In genomic region chr3:88630849-88631341, GRCm38 (mm10) we compare ENCODE assay signal across 8 mouse cellular contexts. TPM values are rescaled to one million over a fixed set of nuclear protein-coding genes. Genes with fewer than 3 reads are reported as not detected.
DNase-seq lines count a peak whose midpoint lies in the region; ATAC-seq and TF ChIP-seq lines count a peak whose summit lies in the region.

No protein-coding gene starts in this region.

- no peak for TF ChIP-seq CTCF in kidney, adult 2 months (conservative IDR thresholded peaks at IDR 0.05; ENCODE audit: insufficient read depth, insufficient read length, low read depth, low read length)

- H3K4me1 ChIP-seq in kidney, adult 2 months (ENCODE audit: control insufficient read depth, insufficient read depth, low read length): peaks cover 35% of the 10 kb centered on the region
- H3K4me1 ChIP-seq in kidney, embryonic 14.5 days (ENCODE audit: control insufficient read depth, insufficient read depth, low read length): peaks cover 15% of the 10 kb centered on the region; the same call in 1 of the 2 replicates
- no peaks in the 10 kb centered on the region for H3K4me1 ChIP-seq in embryonic facial prominence, embryonic 12.5 days

- H3K4me3 ChIP-seq in kidney, adult 2 months (ENCODE audit: insufficient read depth, low read depth, low read length): no peak overlapping the region
- no peak overlapping the region for H3K4me3 ChIP-seq in kidney, embryonic 14.5 days (ENCODE audit: low read length)
- H3K4me3 ChIP-seq in embryonic facial prominence, embryonic 12.5 days: no peak overlapping the region
- no peak overlapping the region for H3K4me3 ChIP-seq in myocyte

- H3K9ac ChIP-seq in kidney, embryonic 14.5 days (ENCODE audit: low read depth, low read length): no peak overlapping the region
- H3K9ac ChIP-seq in embryonic facial prominence, embryonic 12.5 days: no peak overlapping the region

- H3K4me2 ChIP-seq in kidney, embryonic 14.5 days (replicated peaks; ENCODE audit: low read depth, low read length): no peak overlapping the region
- H3K4me2 ChIP-seq in embryonic facial prominence, embryonic 12.5 days (replicated peaks): no peak overlapping the region
- H3K4me2 ChIP-seq in myocyte (ENCODE audit: low read depth): peak overlapping the region; percentile 62

- H3K9me3 ChIP-seq in kidney, embryonic 14.5 days (ENCODE audit: control insufficient read depth, low read length): no peaks in the 10 kb centered on the region
- H3K9me3 ChIP-seq in embryonic facial prominence, embryonic 12.5 days: no peaks in the 10 kb centered on the region

- peaks cover 80% of the 10 kb centered on the region for H3K79me2 ChIP-seq in myocyte (ENCODE audit: control insufficient read depth, insufficient read depth)

- ATAC-seq in kidney, embryonic 14.5 days (ENCODE audit: low FRiP score, low TSS enrichment): no peak
- no peak for ATAC-seq in embryonic facial prominence, embryonic 12.5 days (ENCODE audit: insufficient number of reproducible peaks, insufficient read depth, low FRiP score, low TSS enrichment)
- ATAC-seq in activated CD4-positive, CD25-positive, alpha-beta regulatory T cell, adult 4 months: no peak

- WGBS in kidney, adult 2 months: 55% methylated on average over 6 of the region's 6 CpGs
- 73% methylated on average over 6 of the region's 6 CpGs for WGBS in kidney, embryonic 14.5 days
- WGBS in embryonic facial prominence, embryonic 12.5 days: 73% methylated on average over 6 of the region's 6 CpGs

- H3K27ac ChIP-seq in kidney, adult 2 months (ENCODE audit: insufficient read depth, low read depth, low read length): peak overlapping the region; percentile 60
- H3K27ac ChIP-seq in kidney, embryonic 14.5 days (ENCODE audit: low read depth, low read length): no peak overlapping the region
- peak overlapping the region; percentile 43; the same call in 1 of the 2 replicates for H3K27ac ChIP-seq in embryonic facial prominence, embryonic 12.5 days

- H3K27me3 ChIP-seq in kidney, adult 2 months (replicated peaks; ENCODE audit: control insufficient read depth, insufficient read depth, low read length): no peaks in the 10 kb centered on the region
- no peaks in the 10 kb centered on the region for H3K27me3 ChIP-seq in kidney, embryonic 14.5 days (ENCODE audit: control insufficient read depth, insufficient read depth, low read length)
- no peaks in the 10 kb centered on the region for H3K27me3 ChIP-seq in embryonic facial prominence, embryonic 12.5 days
- no peaks in the 10 kb centered on the region for H3K27me3 ChIP-seq in myocyte (ENCODE audit: control insufficient read depth, insufficient read depth, insufficient read length)

- H3K36me3 ChIP-seq in kidney, adult 2 months (ENCODE audit: control insufficient read depth, insufficient read depth, low read length): peaks cover 8% of the 10 kb centered on the region
- H3K36me3 ChIP-seq in kidney, embryonic 14.5 days (ENCODE audit: control insufficient read depth, insufficient read depth, low read length): peaks cover 72% of the 10 kb centered on the region
- H3K36me3 ChIP-seq in embryonic facial prominence, embryonic 12.5 days: peaks cover 77% of the 10 kb centered on the region
- H3K36me3 ChIP-seq in myocyte (ENCODE audit: control insufficient read depth, insufficient read depth): peaks cover 62% of the 10 kb centered on the region

- no peak for TF ChIP-seq POLR2A in kidney, adult 2 months (IDR thresholded peaks at IDR 0.05; ENCODE audit: low read depth, low read length)
- peak; percentile 57 for TF ChIP-seq POLR2A in myocyte (IDR thresholded peaks at IDR 0.05; ENCODE audit: insufficient read length, low read depth)

- no peak overlapping the region for H3ac ChIP-seq in myocyte (ENCODE audit: control insufficient read depth, insufficient read length)

- peak; percentile 64 for DNase-seq in kidney, adult 2 months
- peak; percentile 77 for DNase-seq in kidney, postnatal 10 days
- no peak for DNase-seq in gastrocnemius, adult 18-20 months (ENCODE audit: low spot score)
- DNase-seq in retina, embryonic 14.5 days (ENCODE audit: low spot score): no peak

TF ChIP-seq in myocyte, 11 proteins besides CTCF, POLR2A, EP300 and RAD21:
- TF ChIP-seq CEBPB (IDR thresholded peaks at IDR 0.05; ENCODE audit: insufficient read depth, poor library complexity, severe bottlenecking) (no peak), E2F4 (IDR thresholded peaks at IDR 0.05; ENCODE audit: insufficient read depth) (no peak), MYOD1 (IDR thresholded peaks at IDR 0.05; ENCODE audit: control insufficient read depth in 1 of 3, insufficient read length in 2 of 3, low read depth in 2 of 3) (peak in 1 of 3 experiments; percentile 68), MYOG (IDR thresholded peaks at IDR 0.05; ENCODE audit: control insufficient read depth in 1 of 3, insufficient read depth in 1 of 3, insufficient read length in 2 of 3, low read depth in 2 of 3) (peak in 1 of 3 experiments; percentile 63), USF1 (IDR thresholded peaks at IDR 0.05; ENCODE audit: low read depth) (no peak), POLR2AphosphoS2 (IDR thresholded peaks at IDR 0.05; ENCODE audit: insufficient read length, low read depth) (peak; percentile 49), REST (IDR thresholded peaks at IDR 0.05; ENCODE audit: insufficient read depth, insufficient read length) (no peak)
TF ChIP-seq in myocyte: peak in this region for 3.

RNA-seq across cellular contexts. Expression of gene Rxfp4, which starts 22.0 kb away (rescaled TPM):
- polyA plus RNA-seq in kidney, adult 2 months (2012; rRNA removed): 0.06 TPM in 1 of 2 replicates, not detected in the other
- polyA plus RNA-seq in kidney, embryonic 14.5 days (2014; fragmentation: Nextera tagmentation; extraction: Ambion mirVana): not detected in 2 replicates
- polyA plus RNA-seq in embryonic facial prominence, embryonic 12.5 days (2016; fragmentation: Nextera tagmentation; extraction: Ambion mirVana): not detected in 2 replicates
- not detected for polyA plus RNA-seq in myocyte (2012; fragmentation: generic; extraction: Trizol)
- not detected for polyA plus RNA-seq in activated CD4-positive, CD25-positive, alpha-beta regulatory T cell, adult 4 months (2017; shearing (Covaris generic))
- not detected for total RNA-seq in gastrocnemius, adult 18-20 months (2021)

RNA-seq across cellular contexts. Expression of gene Arhgef2, which starts 25.1 kb away (rescaled TPM):
- 74.5 and 80.7 TPM in 2 replicates for polyA plus RNA-seq in kidney, adult 2 months (2012; rRNA removed)
- polyA plus RNA-seq in kidney, embryonic 14.5 days (2014; fragmentation: Nextera tagmentation; extraction: Ambion mirVana): 110 and 127 TPM in 2 replicates
- polyA plus RNA-seq in embryonic facial prominence, embryonic 12.5 days (2016; fragmentation: Nextera tagmentation; extraction: Ambion mirVana): 117 and 123 TPM in 2 replicates
- polyA plus RNA-seq in myocyte (2012; fragmentation: generic; extraction: Trizol): 361 TPM
- 10 to 100 TPM; 45.7 to 54.0 TPM for polyA plus RNA-seq in activated CD4-positive, CD25-positive, alpha-beta regulatory T cell, adult 4 months (2017; shearing (Covaris generic))
- 10 to 100 TPM; 11.5 to 20.0 TPM for total RNA-seq in gastrocnemius, adult 18-20 months (2021)

RNA-seq across cellular contexts. Expression of gene Khdc4, which starts 54.7 kb away (rescaled TPM):
- 41.2 and 45.6 TPM in 2 replicates for polyA plus RNA-seq in kidney, adult 2 months (2012; rRNA removed)
- 58.1 and 103 TPM in 2 replicates for polyA plus RNA-seq in kidney, embryonic 14.5 days (2014; fragmentation: Nextera tagmentation; extraction: Ambion mirVana)
- 116 and 117 TPM in 2 replicates for polyA plus RNA-seq in embryonic facial prominence, embryonic 12.5 days (2016; fragmentation: Nextera tagmentation; extraction: Ambion mirVana)
- polyA plus RNA-seq in myocyte (2012; fragmentation: generic; extraction: Trizol): 17.2 TPM
- polyA plus RNA-seq in activated CD4-positive, CD25-positive, alpha-beta regulatory T cell, adult 4 months (2017; shearing (Covaris generic)): 10 to 100 TPM; 43.2 to 46.4 TPM
- 10 to 100 TPM; 18.7 to 23.4 TPM for total RNA-seq in gastrocnemius, adult 18-20 months (2021)

RNA-seq across cellular contexts. Expression of gene Ssr2, which starts 55.2 kb away (rescaled TPM):
- polyA plus RNA-seq in kidney, adult 2 months (2012; rRNA removed): 180 and 193 TPM in 2 replicates
- polyA plus RNA-seq in kidney, embryonic 14.5 days (2014; fragmentation: Nextera tagmentation; extraction: Ambion mirVana): 260 and 303 TPM in 2 replicates
- polyA plus RNA-seq in embryonic facial prominence, embryonic 12.5 days (2016; fragmentation: Nextera tagmentation; extraction: Ambion mirVana): 184 and 185 TPM in 2 replicates
- polyA plus RNA-seq in myocyte (2012; fragmentation: generic; extraction: Trizol): 294 TPM
- polyA plus RNA-seq in activated CD4-positive, CD25-positive, alpha-beta regulatory T cell, adult 4 months (2017; shearing (Covaris generic)): 100 to 1,000 TPM; 163 to 193 TPM
- total RNA-seq in gastrocnemius, adult 18-20 months (2021): 10 to 100 TPM; 40.4 to 44.2 TPM

Comparison
In these comparisons a context has a peak if more than half of its experiments do, and no peak if none do; other contexts are left out.
1. DNase-seq: peak in kidney, adult 2 months (single experiment) and kidney, postnatal 10 days (single experiment); none in gastrocnemius, adult 18-20 months (single experiment) and retina, embryonic 14.5 days (single experiment).